Mouse (Mus musculus) liver, postnatal 0 days (tissue): ENCODE results near the gene Abt1.

ENCODE experiments used
- CTCF ChIP-seq: sonication (generic); IDR thresholded peaks from 2 replicates; pipeline ENCODE4 v1.5.1; 2016; ENCODE audit warnings: antibody characterized with exemption, low read depth
- EP300 ChIP-seq: IDR thresholded peaks from 2 replicates; pipeline ENCODE4 v1.6.1; 2016; ENCODE audit warnings: antibody characterized with exemption, low read depth, mild to moderate bottlenecking

GRCm38 (mm10) chr13:23463381-23464223, 39.9 kb upstream of the Abt1 start:
- TF ChIP-seq CTCF: no peak
- TF ChIP-seq EP300: no peak
